Mouse (Mus musculus): ENCODE measurements around the gene Laptm4a. TPM values are rescaled to one million over a fixed set of nuclear protein-coding genes. Genes with fewer than 3 reads are reported as not detected.

The Laptm4a gene
- polyA plus RNA-seq, 1 experiment from 2014 or later = 336 TPM

GRCm38 (mm10) chr12:8969828-8970227 is 48.4 kb downstream of the Laptm4a start:
- WGBS = 3% methylated on average over 9 of the region's 9 CpGs
- H3K27me3 ChIP-seq (ENCODE audit: control insufficient read depth, insufficient read depth, low read depth, low read length) = no peaks in the 10 kb centered on the region; the same call in 1 of the 2 replicates
- H3K27ac ChIP-seq (ENCODE audit: low read length) = no peak overlapping the region
- H3K36me3 ChIP-seq (ENCODE audit: control insufficient read depth, insufficient read depth, low read length) = no peaks in the 10 kb centered on the region
- peaks cover 10% of the 10 kb centered on the region for H3K4me1 ChIP-seq (replicated peaks; ENCODE audit: control insufficient read depth, insufficient read depth, low read length)
- H3K4me2 ChIP-seq (ENCODE audit: low read depth, low read length) = peak overlapping the region; percentile 17; the same call in 1 of the 2 replicates
- H3K4me3 ChIP-seq (ENCODE audit: low read length) = no peak overlapping the region; the same call in 1 of the 2 replicates
- no peaks in the 10 kb centered on the region for H3K9me3 ChIP-seq (ENCODE audit: control insufficient read depth, low read length)
- peak; percentile 88 for ATAC-seq (ENCODE audit: low read depth)
- no peak overlapping the region for H3K9ac ChIP-seq (ENCODE audit: low read length)

GRCm38 (mm10) chr12:8973820-8974465 is 52.5 kb downstream of the Laptm4a start, which contains the start of gene Wdr35:
Gene Wdr35 (plus strand): TSS chr12:8973892.
- peak within 1 kb of the TSS; percentile 72 for H3K4me2 ChIP-seq (ENCODE audit: low read depth, low read length)
- WGBS = under 1% methylated on average over 45 of the region's 45 CpGs
- ATAC-seq (ENCODE audit: low read depth) = peak; percentile 93
- H3K9ac ChIP-seq (ENCODE audit: low read length) = peak within 1 kb of the TSS; percentile 48
- H3K9me3 ChIP-seq (ENCODE audit: control insufficient read depth, low read length) = no peaks in the 10 kb centered on the region
- H3K4me3 ChIP-seq (ENCODE audit: low read length) = peak within 1 kb of the TSS; percentile 63
- no peak within 1 kb of the TSS for H3K27ac ChIP-seq (ENCODE audit: low read length)
- peaks cover 3% of the 10 kb centered on the region; the same call in 1 of the 2 replicates for H3K36me3 ChIP-seq (ENCODE audit: control insufficient read depth, insufficient read depth, low read length)
- no peaks in the 10 kb centered on the region; the same call in 1 of the 2 replicates for H3K27me3 ChIP-seq (ENCODE audit: control insufficient read depth, insufficient read depth, low read depth, low read length)
- peaks cover 10% of the 10 kb centered on the region for H3K4me1 ChIP-seq (replicated peaks; ENCODE audit: control insufficient read depth, insufficient read depth, low read length)

GRCm38 (mm10) chr12:8975076-8975475 is 53.6 kb downstream of the Laptm4a start:
- H3K9me3 ChIP-seq (ENCODE audit: control insufficient read depth, low read length) = no peaks in the 10 kb centered on the region
- H3K27ac ChIP-seq (ENCODE audit: low read length) = no peak overlapping the region
- no peak overlapping the region for H3K4me3 ChIP-seq (ENCODE audit: low read length)
- WGBS = 89% methylated on average over 3 of the region's 3 CpGs
- no peak for ATAC-seq (ENCODE audit: low read depth)
- no peaks in the 10 kb centered on the region; the same call in 1 of the 2 replicates for H3K27me3 ChIP-seq (ENCODE audit: control insufficient read depth, insufficient read depth, low read depth, low read length)
- H3K36me3 ChIP-seq (ENCODE audit: control insufficient read depth, insufficient read depth, low read length) = peaks cover 5% of the 10 kb centered on the region; the same call in 1 of the 2 replicates
- H3K4me2 ChIP-seq (ENCODE audit: low read depth, low read length) = no peak overlapping the region
- H3K9ac ChIP-seq (ENCODE audit: low read length) = no peak overlapping the region
- peaks cover 3% of the 10 kb centered on the region; the same call in 1 of the 2 replicates for H3K4me1 ChIP-seq (replicated peaks; ENCODE audit: control insufficient read depth, insufficient read depth, low read length)

Other genes with a start within 250 kb of the Laptm4a start
- gene Pum2, start 247.5 kb upstream of the Laptm4a start, polyA plus RNA-seq (2015; fragmentation: Nextera tagmentation; extraction: Ambion mirVana) = 42.0 and 42.1 TPM in 2 replicates
- gene Sdc1, start 150.3 kb upstream of the Laptm4a start, polyA plus RNA-seq (2015; fragmentation: Nextera tagmentation; extraction: Ambion mirVana) = 166 and 170 TPM in 2 replicates
- 3.3 and 3.7 TPM in 2 replicates for gene Matn3, start 26.3 kb downstream of the Laptm4a start, polyA plus RNA-seq (2015; fragmentation: Nextera tagmentation; extraction: Ambion mirVana)
- 21.5 and 22.1 TPM in 2 replicates for gene Wdr35, start 52.2 kb downstream of the Laptm4a start, polyA plus RNA-seq (2015; fragmentation: Nextera tagmentation; extraction: Ambion mirVana)
- gene Ttc32, start 108.3 kb downstream of the Laptm4a start, polyA plus RNA-seq (2015; fragmentation: Nextera tagmentation; extraction: Ambion mirVana) = 26.3 and 27.9 TPM in 2 replicates

Data from lung, embryonic 16.5 days (tissue).